Mouse (Mus musculus) brain, embryonic 18.5 days (tissue): ENCODE results near the gene 4933415A04Rik.

ENCODE experiments used
- DNase-seq: peaks from one replicate; pipeline ENCODE4 v3.0.0-alpha.2; 2012; ENCODE audit warnings: low read depth, low spot score

Gene 4933415A04Rik

DNA sequence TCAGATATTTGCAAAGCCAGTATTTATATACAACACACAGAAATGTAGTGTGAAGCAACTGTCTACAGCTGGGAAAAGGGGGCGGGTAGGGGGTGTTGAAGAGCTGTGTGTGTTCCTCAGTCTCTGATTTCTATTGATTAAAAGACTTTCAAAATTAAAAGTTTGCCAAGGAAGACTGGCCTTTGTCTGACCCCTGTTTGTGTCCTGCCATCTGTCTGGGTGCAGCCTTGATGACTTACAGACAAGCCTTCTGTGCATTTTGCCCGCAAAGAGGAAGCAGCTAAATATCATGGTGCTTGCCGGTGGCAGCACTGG, 11.8 kb upstream of the 4933415A04Rik start:
- no peak for DNase-seq

DNA sequence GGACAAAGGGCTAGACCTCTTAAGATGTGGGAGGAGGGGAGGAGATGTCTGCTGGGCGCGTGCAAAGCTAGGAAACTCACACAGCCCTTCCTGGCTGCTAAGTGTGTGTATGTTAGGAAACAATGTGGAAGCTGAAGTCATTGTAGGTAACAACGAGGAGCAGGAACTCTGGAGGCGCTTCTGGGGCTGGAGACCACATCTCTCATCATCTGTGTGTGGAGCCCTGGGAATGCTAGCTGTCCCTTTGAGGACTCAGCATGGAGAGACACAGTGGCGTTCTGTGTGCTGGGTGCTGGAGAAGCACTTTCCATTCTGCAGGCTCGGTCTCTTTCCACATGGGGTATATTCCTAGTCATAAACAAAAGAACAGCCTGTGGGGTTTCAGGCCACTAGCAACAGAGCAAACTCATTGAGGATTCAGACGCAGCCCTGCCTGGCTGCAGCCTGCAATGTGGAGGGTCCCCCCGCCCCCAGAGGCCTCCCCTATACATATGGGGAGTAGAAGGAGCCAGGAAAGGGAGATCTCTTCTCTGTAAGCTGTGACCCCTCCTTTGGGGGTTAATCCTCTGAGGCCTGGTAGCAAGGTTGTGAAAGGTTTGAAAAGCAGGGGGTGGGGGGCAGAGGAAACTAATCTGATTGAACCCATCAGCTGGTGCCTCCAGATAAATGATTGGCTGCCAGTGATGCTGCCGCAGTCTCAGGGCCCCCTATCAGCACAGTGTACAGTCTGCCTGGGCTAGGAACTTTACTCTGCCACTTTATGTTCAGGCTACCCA, 11.3 kb upstream of the 4933415A04Rik start:
- no peak for DNase-seq

DNA sequence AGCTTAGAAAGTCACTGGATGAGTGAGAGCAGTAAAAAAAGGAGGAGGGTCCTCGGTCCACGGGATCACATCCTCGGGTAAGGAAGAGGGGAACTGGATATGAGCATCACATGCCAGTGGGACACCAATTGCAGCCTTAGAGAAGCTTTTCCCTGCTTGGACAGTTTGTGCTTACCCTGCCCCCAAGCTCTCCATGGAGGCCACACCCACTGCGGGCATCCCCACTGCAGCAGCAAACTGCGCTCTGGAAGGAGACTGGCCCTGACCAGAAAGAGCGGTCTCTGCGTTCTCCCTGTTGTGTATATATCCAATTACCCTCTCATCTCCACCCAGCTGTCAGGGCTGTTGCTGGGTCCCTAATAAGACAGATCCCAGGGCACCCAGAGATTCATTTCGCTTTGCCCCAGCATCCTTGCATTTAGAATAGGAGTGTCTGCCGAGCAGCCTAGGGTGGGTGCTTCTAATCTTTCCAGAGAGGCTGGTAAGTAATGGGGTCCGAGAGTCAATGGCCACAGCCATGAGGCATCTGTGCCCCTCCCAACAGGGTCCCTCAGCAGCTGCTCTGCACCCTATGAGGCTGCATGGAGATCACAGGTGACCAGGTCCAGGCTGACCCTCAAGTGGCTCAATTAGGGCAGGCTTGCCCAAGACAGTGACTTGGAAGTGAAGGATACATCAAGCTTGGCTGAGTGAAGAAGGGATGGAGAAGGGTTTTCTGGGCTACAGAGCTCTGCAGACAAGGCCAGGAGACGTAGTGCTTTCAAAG, 8.9 kb upstream of the 4933415A04Rik start:
- no peak for DNase-seq

DNA sequence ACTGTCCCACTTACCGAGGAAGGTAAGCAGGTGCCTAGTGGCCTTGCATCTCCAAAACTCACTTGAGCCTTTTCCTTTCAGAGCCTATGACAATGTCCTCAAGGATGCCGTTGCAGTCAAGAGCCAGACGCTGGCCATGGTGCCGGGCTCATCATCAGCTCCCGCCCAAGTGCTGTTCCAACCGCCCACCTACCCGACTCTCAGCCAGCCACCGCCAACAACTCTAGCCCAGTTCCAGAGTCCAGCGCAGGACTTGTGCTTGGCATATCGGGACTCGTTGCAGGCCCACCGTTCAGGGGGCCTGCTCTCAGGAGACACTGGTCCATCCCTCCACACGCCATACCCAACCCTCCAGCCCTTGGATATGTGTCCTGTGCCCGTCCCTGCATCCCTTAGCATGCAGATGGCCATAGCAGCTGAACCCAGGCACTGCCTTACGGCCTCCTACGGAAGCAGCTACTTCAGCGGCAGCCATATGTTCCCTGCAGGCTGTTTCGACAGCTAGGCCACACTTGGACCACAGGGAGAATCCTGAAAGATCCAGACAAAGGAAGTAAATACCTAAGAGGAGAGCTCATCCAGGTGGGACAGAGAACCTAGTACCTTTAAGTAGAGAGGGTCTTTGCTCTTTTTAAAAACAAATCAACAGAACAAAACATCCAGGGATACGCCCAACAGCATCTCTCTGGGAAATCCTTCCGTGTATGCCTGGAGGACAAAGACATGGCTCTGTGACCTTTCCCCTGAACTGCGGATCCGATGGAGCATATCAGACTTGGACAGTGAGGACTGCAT, 1.4 kb upstream of the 4933415A04Rik start:
- no peak for DNase-seq

DNA sequence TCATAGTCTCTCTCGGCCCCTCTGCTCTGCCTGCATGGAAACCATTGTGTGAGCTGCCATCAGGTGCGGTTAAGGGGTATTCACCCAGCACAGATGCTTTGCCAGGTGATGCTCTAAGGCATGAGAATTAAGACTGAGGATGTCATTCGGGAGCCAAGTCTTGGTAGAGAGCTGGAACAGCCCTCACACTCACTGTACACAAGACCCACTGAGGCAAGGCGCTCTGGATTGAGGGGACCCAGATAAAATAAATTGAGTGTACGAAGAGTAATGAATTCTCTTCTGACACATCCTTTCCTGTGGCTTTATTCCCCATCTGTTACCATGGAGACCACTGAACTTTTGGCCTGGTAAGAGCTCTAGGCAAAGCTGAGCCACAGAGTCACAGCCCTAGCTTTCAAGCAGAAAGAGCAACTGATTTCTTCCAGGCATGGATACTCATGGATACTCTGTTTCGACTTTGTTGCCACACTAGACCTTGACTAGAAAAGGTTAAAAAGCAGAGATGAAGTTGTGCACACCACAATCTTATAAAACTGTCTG, 2.8 kb downstream of the 4933415A04Rik start:
- DNase-seq: no peak

DNA sequence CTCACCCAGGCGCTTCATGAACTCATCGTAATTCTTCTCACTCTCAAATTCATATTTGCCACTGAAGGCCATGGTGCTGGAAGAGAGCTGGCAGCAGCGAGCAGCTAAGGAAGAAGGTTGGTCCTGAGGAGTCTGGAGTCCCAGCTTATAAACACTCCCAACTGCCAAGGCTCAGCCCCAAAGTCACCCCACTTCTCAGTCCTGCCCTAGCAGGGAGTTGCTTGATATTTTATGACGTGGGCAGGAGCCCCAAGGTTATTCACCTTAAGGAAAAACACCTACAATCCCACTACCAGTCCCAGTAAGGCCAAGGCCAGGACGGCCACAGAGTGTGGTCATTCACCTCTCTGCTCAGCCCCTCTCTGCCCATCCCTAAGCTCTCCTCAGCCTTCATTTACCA, 14.6 kb downstream of the 4933415A04Rik start, which contains the start of gene Fabp6:
Fabp6 (minus strand) TSS at position 101 of the 400 bp plus-strand sequence.
- no peak for DNase-seq

DNA sequence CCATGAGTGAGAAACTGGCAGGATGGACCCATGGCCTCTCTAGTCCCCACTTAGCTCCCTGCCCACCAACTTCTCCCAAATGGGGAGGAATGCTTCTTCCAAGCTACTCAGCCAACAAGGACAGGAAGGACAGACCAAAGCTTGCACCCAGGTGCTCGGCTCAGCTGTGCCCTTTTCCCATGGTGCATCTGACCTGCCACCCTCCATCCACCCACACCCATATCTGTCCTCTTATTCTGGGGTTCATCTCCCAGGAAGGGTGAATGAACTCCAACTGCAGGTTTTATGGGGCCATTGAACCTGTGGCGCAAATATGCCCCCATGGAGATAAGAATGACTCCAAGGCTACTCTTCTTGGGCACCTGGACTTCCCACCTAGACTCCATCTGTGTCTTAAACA, 17.4 kb downstream of the 4933415A04Rik start:
- no peak for DNase-seq

DNA sequence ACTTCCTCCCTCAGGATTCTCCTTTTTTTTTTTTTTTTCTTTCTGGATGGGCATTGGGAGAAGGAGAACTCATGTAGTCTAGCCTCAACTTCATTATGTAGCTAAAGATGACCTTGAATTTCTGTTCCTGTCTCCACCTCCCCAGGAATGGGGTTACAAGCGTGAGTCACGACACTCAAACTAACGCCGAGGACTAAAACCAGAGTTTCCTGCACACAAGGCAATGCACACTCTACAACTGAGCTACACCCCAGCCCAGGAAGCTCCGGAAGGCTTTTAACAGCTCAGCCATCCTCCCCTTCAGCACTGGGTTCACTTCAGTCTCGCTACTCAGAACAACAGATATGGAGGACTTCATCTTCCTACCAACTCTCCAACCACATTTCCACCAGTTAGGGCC, 18.1 kb downstream of the 4933415A04Rik start:
- no peak for DNase-seq

DNA sequence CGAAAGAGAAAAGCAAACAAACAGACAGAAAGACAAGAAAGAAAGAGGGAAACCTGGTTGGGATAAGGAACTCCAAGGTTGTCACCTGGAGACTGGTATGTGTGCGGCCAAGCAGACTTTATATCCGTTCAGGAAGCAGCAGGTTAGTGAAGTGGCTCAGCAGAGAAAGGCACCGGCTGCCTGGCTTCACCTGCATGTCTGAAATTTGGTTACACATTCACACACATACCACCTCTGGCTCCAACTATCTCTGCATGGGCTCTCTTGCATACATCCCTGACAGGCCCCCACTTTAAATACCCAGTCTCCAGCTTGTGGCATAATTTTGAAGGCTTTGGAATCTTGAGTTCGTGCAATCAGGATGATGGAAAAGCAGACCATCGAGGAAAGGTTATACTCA, 19.0 kb downstream of the 4933415A04Rik start:
- DNase-seq: no peak

DNA sequence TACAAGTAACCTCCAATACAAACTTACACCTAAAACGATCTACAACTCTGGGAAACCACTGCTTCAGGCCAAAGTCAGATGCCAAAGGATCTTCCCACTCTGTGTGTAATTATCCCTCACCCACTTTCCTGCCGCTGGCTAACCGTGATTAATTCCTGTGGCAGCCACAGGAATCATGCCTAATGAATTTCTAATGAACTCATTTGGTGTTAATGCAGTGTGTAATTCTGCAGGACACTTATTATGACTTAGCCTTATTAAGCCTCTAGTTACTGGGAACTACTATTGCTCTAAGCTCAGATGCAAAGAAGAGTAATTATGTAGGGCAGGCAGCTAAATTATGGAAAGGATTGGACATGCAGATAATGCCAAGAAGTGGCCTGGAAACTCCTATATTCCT, 21.6 kb downstream of the 4933415A04Rik start:
- DNase-seq: no peak

DNA sequence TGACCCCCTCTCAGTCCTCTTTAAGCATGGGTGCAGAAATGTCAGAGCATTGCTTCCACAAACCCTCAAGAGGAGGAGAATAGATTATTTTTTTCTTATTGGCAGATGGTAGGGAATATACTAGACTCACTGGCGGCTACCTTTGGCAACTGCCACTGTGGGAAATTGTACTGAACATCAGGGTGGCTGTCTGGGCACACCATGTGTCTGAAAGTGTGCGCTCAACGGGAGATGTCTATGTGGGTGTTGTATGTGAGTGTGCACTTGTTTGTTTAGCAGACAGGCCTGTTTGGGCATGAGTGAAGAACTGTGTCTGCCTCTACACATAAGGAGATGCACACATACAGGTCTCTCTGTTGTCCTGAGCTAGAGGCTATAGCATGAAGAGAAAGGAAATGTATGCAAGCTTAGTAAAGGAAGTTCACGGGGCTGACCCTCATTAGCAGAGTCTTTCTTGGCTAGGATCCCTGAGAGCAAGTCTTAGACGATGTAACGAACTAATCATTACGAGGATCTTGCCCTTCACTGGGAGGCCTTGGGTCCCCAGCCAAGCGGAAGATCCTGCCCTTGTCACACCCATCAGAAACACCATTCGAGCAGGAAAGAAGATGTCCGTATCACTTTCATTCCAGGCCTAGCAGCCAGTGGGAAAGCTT, 23.3 kb downstream of the 4933415A04Rik start:
- no peak for DNase-seq

DNA sequence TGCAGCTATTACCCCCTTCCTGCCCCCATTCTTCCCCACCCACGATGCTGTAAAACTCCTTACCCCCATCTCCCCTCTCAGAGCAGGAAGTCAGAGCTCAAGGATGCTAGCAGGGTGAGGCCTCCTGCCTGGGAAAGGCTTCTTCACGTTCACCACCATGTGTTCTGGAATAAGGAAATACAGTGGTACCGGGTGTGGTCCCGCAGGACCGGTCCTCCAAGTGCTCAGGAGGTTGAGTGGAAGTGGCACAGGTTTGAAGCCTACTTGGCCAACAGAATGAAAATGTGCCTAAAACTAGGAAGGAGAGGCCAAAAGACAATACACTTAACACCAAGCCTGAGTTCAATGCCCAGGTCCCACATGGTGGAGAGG, 23.8 kb downstream of the 4933415A04Rik start:
- no peak for DNase-seq

DNA sequence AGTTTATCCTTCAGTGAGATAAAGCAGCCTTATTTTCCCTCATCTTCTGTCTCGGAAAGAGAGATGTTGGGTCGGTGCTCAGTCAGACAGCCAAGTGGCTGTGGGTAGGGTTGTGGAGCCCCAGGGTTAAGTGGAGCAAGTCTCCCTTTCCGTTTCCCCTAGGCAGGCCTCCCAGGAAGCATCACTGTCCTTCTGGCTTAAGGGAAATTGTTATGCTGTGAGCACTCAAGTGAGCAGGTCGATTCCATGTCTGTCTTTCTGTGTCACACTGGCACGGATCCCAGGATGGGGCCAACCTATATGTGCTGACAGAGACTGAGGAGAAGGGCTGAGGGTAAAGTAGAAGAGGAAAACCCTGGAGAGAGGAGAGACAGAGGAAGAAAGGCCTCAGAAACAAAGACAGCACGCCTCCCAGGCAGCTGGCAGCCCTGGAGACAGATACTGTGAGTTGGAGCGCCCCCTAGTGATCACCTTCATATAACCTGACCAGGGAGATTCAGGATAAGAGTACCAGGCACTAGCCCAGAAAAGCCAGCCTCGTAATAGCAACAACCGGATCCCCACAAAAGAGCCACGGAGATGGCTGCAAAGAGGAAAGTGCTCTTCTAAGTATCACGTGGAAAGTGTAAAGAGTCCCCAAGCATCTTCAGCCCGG, 26.1 kb downstream of the 4933415A04Rik start:
- peak; percentile 64 for DNase-seq

DNA sequence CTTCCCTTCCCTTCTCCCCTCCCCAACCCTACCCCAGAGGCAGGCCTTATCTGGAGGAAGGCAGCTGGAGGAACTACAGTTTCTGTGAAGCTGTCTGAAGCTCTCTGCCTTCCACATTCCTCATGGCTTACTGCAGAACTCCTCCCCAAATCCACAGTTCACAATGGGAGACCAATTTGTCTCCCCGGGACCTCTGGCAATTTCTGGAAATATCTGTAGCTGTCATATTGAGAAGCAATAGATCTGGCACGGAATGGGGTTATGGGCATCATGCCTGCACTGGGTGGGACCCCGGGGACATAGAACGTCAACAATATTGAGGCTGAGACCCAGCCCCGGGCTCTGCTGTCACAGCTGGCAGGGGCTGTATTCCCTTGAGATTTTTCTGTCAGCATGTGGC, 31.1 kb downstream of the 4933415A04Rik start:
- no peak for DNase-seq

DNA sequence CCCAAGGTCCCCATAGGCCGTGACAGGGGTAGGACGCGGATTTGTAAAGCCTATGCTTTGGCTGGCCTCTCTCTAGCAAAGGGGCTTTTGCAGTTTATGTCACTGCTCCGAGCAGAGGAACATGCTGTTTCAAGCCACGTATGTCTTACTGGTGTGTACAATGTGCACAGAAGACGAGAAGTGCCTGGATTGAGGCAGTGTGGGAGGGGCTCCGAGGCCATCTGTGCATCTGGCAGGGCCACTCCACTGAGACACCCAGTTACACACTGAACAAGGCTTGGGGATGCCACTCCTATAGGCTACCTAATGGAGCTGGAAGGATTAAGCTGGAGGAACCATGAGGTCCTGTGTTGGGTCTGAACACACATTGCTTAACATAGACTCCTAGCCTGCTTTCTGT, 31.6 kb downstream of the 4933415A04Rik start:
- DNase-seq: no peak

DNA sequence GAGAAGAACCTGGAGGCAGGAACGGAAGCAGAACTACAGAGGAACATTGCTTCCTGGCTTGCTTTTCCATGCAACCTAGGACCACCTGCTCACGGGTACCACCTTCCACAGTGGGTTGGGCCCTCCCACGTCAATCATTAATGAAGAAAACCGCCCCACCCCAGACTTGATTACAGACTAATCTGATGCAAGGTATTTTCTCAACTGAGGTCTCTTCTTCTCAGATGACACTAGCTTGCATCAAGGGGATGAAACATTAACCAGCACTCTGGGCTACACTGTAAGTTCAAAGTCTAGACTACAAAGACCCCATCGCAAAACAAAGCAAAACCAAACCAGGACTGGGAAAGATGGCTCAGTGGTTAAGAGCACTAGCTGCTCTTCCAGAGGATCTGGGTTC, 34.9 kb downstream of the 4933415A04Rik start:
- DNase-seq: no peak

DNA sequence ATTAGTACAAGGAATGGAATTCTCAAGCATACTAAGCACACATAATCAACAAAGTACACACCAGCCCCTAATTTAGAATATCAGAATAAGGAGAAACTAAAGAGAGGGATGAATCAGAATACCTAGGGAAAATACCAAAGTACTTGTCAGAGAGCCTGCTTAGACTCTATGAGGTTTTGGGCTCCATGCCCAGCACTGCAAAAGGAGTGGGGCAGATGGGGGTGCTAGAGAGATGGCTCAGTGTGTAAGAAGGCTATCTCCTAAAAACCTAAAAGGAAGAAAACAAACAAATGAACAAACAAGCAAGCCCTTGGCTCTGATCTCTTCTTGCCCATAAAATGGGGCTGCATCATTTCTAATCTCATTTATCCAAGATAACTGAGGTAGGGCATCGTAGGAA, 37.5 kb downstream of the 4933415A04Rik start:
- DNase-seq: no peak

DNA sequence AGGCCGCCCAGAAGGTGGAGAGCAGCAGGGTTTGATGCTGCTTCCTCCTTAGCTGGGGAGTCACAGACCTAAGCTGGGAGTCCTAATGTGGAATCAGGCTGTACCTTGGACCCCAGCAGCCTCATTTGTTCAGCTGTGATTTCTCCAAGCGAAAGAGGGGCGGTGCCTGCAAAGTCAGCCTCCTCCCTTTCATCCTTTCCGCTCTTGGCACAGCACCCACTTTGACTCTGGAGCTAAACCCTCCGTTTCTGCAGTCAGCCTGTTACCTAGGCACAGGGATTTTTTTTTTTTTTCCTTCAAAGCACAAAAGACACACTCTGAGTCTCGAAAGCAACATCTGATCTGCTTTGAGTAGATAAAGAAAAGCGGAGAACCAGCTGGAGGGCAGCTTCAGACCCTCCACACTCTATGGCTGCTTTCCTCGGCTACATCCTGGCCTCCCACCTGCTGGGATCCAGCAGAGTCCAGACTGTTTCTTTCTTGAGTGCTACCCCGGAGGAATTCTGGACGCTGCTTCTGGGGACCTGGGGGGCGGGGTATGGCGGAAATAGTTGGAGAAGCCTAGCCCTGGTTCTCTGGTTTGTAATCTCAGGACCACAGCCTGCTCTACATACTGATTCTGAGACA, 39.6 kb downstream of the 4933415A04Rik start:
- DNase-seq: no peak

DNA sequence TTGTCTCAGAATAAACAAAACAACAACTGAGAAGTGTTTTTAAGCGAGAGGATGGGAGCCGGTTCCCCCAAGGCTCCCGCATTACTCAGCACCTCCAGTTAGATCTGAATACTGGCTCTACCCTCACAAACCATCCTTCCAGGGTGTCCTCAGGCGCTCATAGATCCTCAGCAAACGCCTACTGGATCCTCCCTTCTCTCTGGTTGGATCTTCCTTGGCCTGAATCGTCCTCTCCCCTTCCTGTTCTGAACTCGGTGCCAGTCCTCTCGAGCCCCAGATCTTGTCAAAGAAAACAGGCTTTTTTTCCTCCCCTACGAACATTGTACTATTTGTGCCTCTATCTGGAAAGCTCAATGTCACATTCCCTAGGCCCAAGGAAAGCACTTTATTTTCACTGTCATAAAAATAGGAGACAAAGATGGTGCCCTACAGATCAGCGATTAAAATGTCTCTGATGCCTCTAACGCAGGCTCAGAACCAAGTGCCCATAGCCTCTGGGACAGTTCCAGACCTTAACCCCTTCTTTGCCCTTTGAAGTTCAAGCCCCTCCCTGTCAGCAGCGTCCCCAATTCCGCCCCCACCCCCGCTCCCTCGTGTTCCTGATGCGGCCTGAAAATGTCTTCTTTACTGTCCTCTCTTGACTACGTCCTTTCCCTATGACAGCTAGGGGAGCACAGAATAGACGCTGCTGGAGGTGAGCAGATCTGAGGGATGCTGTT, 40.2 kb downstream of the 4933415A04Rik start:
- DNase-seq: no peak

DNA sequence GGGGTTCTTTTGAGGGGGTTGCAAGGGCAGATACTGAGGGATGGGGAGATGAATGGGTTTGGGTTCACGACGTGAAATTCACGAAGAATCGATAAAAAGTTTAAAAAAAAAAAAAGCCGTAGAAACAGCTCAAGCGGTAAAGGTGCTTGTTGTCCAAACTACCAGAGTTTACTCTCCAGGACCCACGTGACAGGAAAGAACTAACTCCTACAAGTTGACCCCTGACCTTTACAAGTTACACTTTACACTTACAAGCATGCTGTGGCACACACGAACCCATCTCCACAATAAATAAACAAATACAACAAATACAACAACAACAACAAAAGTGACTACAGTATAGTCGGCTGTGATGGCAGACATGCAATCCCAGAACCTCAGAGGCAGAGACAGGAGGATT, 44.8 kb downstream of the 4933415A04Rik start:
- DNase-seq: no peak
